Mouse (Mus musculus) cortical plate, adult 2 months (tissue): ENCODE measurements around the gene Sms.

Experiments
- CTCF ChIP-seq: fragments of 200-500 bp; IDR thresholded peaks from 2 replicates; pipeline ENCODE4 v1.5.1; 2011; ENCODE audit warnings: mild to moderate bottlenecking, control low read depth, low read length; ENCODE audit not compliant: insufficient read depth; ENCODE audit errors: extremely low read depth
- POLR2A ChIP-seq: fragments of 200-500 bp; IDR thresholded peaks from 2 replicates; pipeline ENCODE4 v1.6.1; 2011; ENCODE audit warnings: mild to moderate bottlenecking, low read length, control low read depth; ENCODE audit not compliant: insufficient read depth; ENCODE audit errors: extremely low read depth

GRCm38 (mm10) chrX:157468795-157469194 is 23.3 kb downstream of the Sms start:
- TF ChIP-seq CTCF (no peak), POLR2A (no peak)
